Mouse (Mus musculus) limb, embryonic 10.5 days (tissue): ENCODE results near the gene Cd2. TPM values are rescaled to one million over a fixed set of nuclear protein-coding genes. Genes with fewer than 3 reads are reported as not detected.

Experiments used
- DNase-seq: peaks from one replicate; pipeline ENCODE4 v3.0.0-alpha.2; 2017; ENCODE audit warnings: low spot score
- H3K27ac ChIP-seq: fragments of 300-500 bp; sonication (generic); 2 replicates; pipeline ENCODE4 v1.5.1; 2016; ENCODE audit warnings: mild to moderate bottlenecking
- H3K27me3 ChIP-seq: fragments of 300-500 bp; sonication (generic); 2 replicates; pipeline ENCODE4 v1.6.1; 2016; ENCODE audit warnings: low read depth, mild to moderate bottlenecking; ENCODE audit not compliant: poor library complexity, severe bottlenecking
- H3K36me3 ChIP-seq: fragments of 300-500 bp; sonication (generic); 2 replicates; pipeline ENCODE4 v1.6.1; 2016; ENCODE audit warnings: mild to moderate bottlenecking, moderate library complexity
- H3K4me1 ChIP-seq: fragments of 300-500 bp; sonication (generic); 2 replicates; pipeline ENCODE4 v1.6.1; 2016
- H3K4me3 ChIP-seq: fragments of 300-500 bp; sonication (generic); 2 replicates; pipeline ENCODE4 v1.5.1; 2016; ENCODE audit warnings: mild to moderate bottlenecking, moderate library complexity
- H3K9me3 ChIP-seq: fragments of 300-500 bp; sonication (generic); replicated peaks from 2 replicates; pipeline ENCODE4 v1.6.1; 2016; ENCODE audit warnings: mild to moderate bottlenecking
- whole genome bisulfite sequencing: fragments of 180-500 bp; shearing (Covaris S2); methylation state at CpG from one replicate; pipeline ENCODE4 v1.1.7; 2016; 5-methylcytosine and 5-hydroxymethylcytosine counted together
- polyA plus RNA-seq: library from polyadenylated mRNA; unstranded; fragments of >200 nt; fragmentation: Nextera tagmentation; extraction: Ambion mirVana; gene quantifications from 2 replicates; pipeline ENCODE4 v1.2.1, GENCODE M21; 2016

The Cd2 gene
- polyA plus RNA-seq, 1 experiment from 2014 or later = not detected

DNA sequence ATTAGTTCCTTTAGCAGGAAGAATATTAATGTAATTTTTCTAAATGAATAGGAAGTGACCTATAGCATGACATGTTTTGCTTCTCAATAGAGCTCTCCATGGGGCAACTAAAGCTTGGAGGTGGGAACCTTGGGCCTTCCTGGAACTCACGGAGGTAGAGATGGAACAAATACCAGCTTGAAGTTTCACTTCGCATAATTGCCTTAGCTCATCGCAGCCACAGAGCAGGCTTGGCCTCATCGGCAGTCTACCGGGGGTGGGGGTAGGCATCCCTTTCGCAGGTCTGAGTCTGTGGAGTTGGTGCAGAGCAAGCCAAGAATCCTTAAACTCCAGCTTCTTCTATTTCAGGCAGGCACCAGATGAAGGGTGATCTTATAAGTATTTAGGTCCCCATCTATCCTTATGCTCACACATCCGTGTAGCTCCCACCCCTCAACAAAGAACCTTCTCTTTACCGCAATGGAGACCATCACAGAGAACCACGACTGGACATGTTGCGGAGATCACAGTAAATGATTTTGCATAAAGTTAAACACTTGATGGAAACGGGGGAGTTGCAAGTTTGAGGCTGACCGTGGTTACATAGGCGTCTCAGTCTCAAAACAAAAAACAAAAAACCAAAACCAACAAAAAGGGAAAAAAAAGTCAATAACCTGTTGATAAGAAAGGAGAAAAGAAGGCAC, 58.7 kb downstream of the Cd2 start:
- Histone ChIP-seq H3K36me3 (no peaks in the 10 kb centered on the region), H3K27ac (no peak overlapping the region), H3K27me3 (no peaks in the 10 kb centered on the region), H3K4me1 (peaks cover 39% of the 10 kb centered on the region), H3K4me3 (no peak overlapping the region), H3K9me3 (no peaks in the 10 kb centered on the region)
- no peak for DNase-seq
- WGBS = 88% methylated on average over 13 of the region's 13 CpGs

DNA sequence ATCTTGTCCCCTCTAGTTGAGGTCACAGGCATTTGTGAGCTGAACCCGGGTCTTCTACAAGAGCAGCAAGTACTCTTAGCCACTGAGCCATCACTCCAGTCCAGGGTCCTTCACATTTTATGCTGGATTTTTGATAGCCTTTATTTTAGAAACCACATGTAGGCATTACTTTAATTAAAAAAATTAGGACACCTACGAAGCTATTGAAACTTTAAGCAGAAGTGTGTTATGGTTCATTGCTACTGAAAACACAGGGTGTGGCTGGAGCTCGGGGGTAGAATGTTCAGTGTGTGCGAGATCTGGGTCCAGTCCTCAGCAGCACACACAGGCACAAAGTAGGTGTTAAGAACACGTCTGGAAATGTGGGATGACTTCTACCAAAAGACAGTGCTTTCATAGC, 59.7 kb downstream of the Cd2 start:
- H3K27me3 ChIP-seq = no peaks in the 10 kb centered on the region
- 91% methylated on average over 5 of the region's 5 CpGs for WGBS
- no peak overlapping the region for H3K27ac ChIP-seq
- peaks cover 30% of the 10 kb centered on the region for H3K4me1 ChIP-seq
- DNase-seq = no peak
- no peak overlapping the region for H3K4me3 ChIP-seq
- no peaks in the 10 kb centered on the region for H3K36me3 ChIP-seq
- no peaks in the 10 kb centered on the region for H3K9me3 ChIP-seq

Other genes starting within 250 kb of the Cd2 start
- 3.4 and 4.0 TPM in 2 replicates for gene Ptgfrn, start 177.7 kb downstream of the Cd2 start, polyA plus RNA-seq
- gene Igsf3, start 89.1 kb upstream of the Cd2 start, polyA plus RNA-seq = 59.9 and 84.9 TPM in 2 replicates